Mouse (Mus musculus) adrenal gland, adult 18-20 months (tissue): ENCODE measurements around the gene Metap1d. TPM values are rescaled to one million over a fixed set of nuclear protein-coding genes. Genes with fewer than 3 reads are reported as not detected.

Experiments
- DNase-seq, 2 experiments: peaks; one replicate each; pipeline ENCODE4 v3.0.0; 2021 to 2022; ENCODE audit warnings: low spot score in 2 of 2
- total RNA-seq, 2 experiments: library from RNA; stranded (reverse); gene quantifications; 1 replicate in 1 of 2; 2 replicates in 1 of 2; pipeline ENCODE4 v1.2.3; 2021

The Metap1d gene
- total RNA-seq, 2 experiments from 2014 or later, result 29.4 to 32.1 TPM

- DNase-seq, result no peak
These were observed 20.8 kb downstream of the Metap1d start for GRCm38 (mm10) chr2:71473830-71474229.

GRCm38 (mm10) chr2:71474345-71474744, 21.3 kb downstream of the Metap1d start:
- DNase-seq, result no peak

- no peak for DNase-seq
These were observed 22.2 kb downstream of the Metap1d start for GRCm38 (mm10) chr2:71475311-71475710.

- DNase-seq, result no peak
These were observed 22.7 kb downstream of the Metap1d start for GRCm38 (mm10) chr2:71475760-71476159.

GRCm38 (mm10) chr2:71477787-71478186, 24.7 kb downstream of the Metap1d start:
- DNase-seq, result no peak

GRCm38 (mm10) chr2:71479917-71480316, 26.8 kb downstream of the Metap1d start:
- DNase-seq, result no peak

- no peak for DNase-seq
These were observed 28.7 kb downstream of the Metap1d start for GRCm38 (mm10) chr2:71481825-71482224.

GRCm38 (mm10) chr2:71483046-71483716, 30.1 kb downstream of the Metap1d start:
- DNase-seq, result no peak

GRCm38 (mm10) chr2:71483717-71484066, 30.6 kb downstream of the Metap1d start:
- DNase-seq, result no peak

GRCm38 (mm10) chr2:71491295-71491694, 38.2 kb downstream of the Metap1d start:
- no peak for DNase-seq

GRCm38 (mm10) chr2:71493161-71493683, 40.1 kb downstream of the Metap1d start:
- DNase-seq, result no peak

- DNase-seq, result no peak
These were observed 41.4 kb downstream of the Metap1d start for GRCm38 (mm10) chr2:71494503-71494902.

GRCm38 (mm10) chr2:71494971-71495370, 41.9 kb downstream of the Metap1d start:
- no peak for DNase-seq

- DNase-seq, result no peak
These were observed 44.1 kb downstream of the Metap1d start for GRCm38 (mm10) chr2:71497175-71497574.

GRCm38 (mm10) chr2:71499276-71500230, 46.5 kb downstream of the Metap1d start:
- DNase-seq, result peak in 1 of 2 experiments; percentile 9

GRCm38 (mm10) chr2:71504852-71505251, 51.8 kb downstream of the Metap1d start:
- no peak for DNase-seq

- no peak for DNase-seq
These were observed 58.1 kb downstream of the Metap1d start for GRCm38 (mm10) chr2:71511209-71511608.

- DNase-seq, result no peak
These were observed 59.2 kb downstream of the Metap1d start for GRCm38 (mm10) chr2:71512326-71512725.

- no peak for DNase-seq
These were observed 63.9 kb downstream of the Metap1d start for GRCm38 (mm10) chr2:71516995-71517394.

GRCm38 (mm10) chr2:71517466-71518099, 64.5 kb downstream of the Metap1d start:
- DNase-seq, result no peak

GRCm38 (mm10) chr2:71522871-71523270, 69.8 kb downstream of the Metap1d start:
- DNase-seq, result no peak
